Mouse (Mus musculus): Measurements from ENCODE around the gene Mad2l2. TPM values are rescaled to one million over a fixed set of nuclear protein-coding genes. Genes with fewer than 3 reads are reported as not detected.

Mad2l2 gene
- polyA plus RNA-seq, 1 experiment from 2014 or later = 44.7 TPM

GRCm38 (mm10) chr4:148087091-148087906 lies 42.9 kb upstream of the Mad2l2 start:
- 4% methylated on average over 30 of the region's 30 CpGs for WGBS
- peak; percentile 52 for DNase-seq (ENCODE audit: low spot score)
- peaks cover 48% of the 10 kb centered on the region for H3K4me1 ChIP-seq (replicated peaks; ENCODE audit: control insufficient read depth, insufficient read depth, low read length)

DNA sequence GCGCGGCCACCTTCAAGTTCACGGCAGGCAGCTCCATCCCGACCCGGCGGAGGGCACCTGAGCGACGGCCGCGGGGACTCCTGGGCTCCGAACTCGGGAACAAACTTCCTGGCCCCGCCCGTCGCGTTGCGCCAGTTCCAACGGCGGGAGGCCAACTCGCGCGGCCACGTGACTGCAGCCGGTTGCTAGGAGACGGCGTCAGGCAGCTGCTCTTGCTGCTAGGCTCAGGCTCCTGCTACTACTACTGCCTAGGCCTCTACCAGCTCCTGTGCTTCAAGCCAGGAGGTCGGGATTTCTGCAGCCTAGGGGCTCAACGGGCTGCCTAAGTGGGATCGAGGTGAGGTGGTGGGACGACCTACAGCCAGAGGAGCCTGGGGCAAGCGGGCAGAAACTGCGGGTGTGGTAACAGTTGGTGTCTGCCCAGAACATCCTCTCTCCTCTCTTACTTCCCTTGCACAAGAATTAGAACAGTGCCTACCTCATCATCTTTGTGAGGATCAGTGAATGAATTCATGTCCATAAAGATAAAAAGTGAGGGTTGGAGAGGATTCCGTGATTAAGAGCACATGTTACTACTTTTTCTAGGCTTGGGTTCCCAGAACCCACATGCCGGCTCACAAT lies 42.2 kb upstream of the Mad2l2 start, which contains the start of gene Agtrap:
Gene Agtrap (minus strand): TSS at position 125 of the 621 bp plus-strand sequence.
- peak; percentile 84 for DNase-seq (ENCODE audit: low spot score)
- 0 out of 2 replicates have a peak, but pooled peaks cover 2% of the 10 kb centered on the region for H3K36me3 ChIP-seq (ENCODE audit: control insufficient read depth, insufficient read depth, low read length)
- H3K4me2 ChIP-seq = peak within 1 kb of the TSS; percentile 86
- H3K27ac ChIP-seq (ENCODE audit: low read depth, low read length) = peak within 1 kb of the TSS; percentile 65
- H3K27me3 ChIP-seq (replicated peaks; ENCODE audit: control insufficient read depth, insufficient read depth, low read length) = no peaks in the 10 kb centered on the region
- peak within 1 kb of the TSS; percentile 84 for H3K4me3 ChIP-seq (ENCODE audit: low read depth, low read length)
- ATAC-seq (replicated peaks; ENCODE audit: low FRiP score) = peak; percentile 85
- H3K9ac ChIP-seq (ENCODE audit: low read depth, low read length) = peak within 1 kb of the TSS; percentile 89
- 8% methylated on average over 34 of the region's 34 CpGs for WGBS
- no peaks in the 10 kb centered on the region for H3K9me3 ChIP-seq (ENCODE audit: control insufficient read depth, low read length)
- H3K4me1 ChIP-seq (replicated peaks; ENCODE audit: control insufficient read depth, insufficient read depth, low read length) = peaks cover 41% of the 10 kb centered on the region

More at GRCm38 (mm10) chr4:148087091-148087906, 42.9 kb upstream of the Mad2l2 start:
- peak overlapping the region; percentile 86 for H3K4me2 ChIP-seq
- H3K4me3 ChIP-seq (ENCODE audit: low read depth, low read length) = peak overlapping the region; percentile 84
- H3K36me3 ChIP-seq (ENCODE audit: control insufficient read depth, insufficient read depth, low read length) = 0 out of 2 replicates have a peak, but pooled peaks cover 2% of the 10 kb centered on the region
- ATAC-seq (replicated peaks; ENCODE audit: low FRiP score) = peak; percentile 27
- H3K27ac ChIP-seq (ENCODE audit: low read depth, low read length) = peak overlapping the region; percentile 65
- peak overlapping the region; percentile 89 for H3K9ac ChIP-seq (ENCODE audit: low read depth, low read length)
- no peaks in the 10 kb centered on the region for H3K27me3 ChIP-seq (replicated peaks; ENCODE audit: control insufficient read depth, insufficient read depth, low read length)
- H3K9me3 ChIP-seq (ENCODE audit: control insufficient read depth, low read length) = no peaks in the 10 kb centered on the region

GRCm38 (mm10) chr4:148089166-148089565 lies 41.0 kb upstream of the Mad2l2 start:
- H3K4me3 ChIP-seq (ENCODE audit: low read depth, low read length) = no peak overlapping the region
- 81% methylated on average over 4 of the region's 4 CpGs for WGBS
- ATAC-seq (replicated peaks; ENCODE audit: low FRiP score) (no peak), DNase-seq (ENCODE audit: low spot score) (no peak)
- no peaks in the 10 kb centered on the region for H3K9me3 ChIP-seq (ENCODE audit: control insufficient read depth, low read length)
- no peak overlapping the region for H3K4me2 ChIP-seq
- no peak overlapping the region for H3K9ac ChIP-seq (ENCODE audit: low read depth, low read length)
- H3K36me3 ChIP-seq (ENCODE audit: control insufficient read depth, insufficient read depth, low read length) = no peaks in the 10 kb centered on the region
- no peak overlapping the region for H3K27ac ChIP-seq (ENCODE audit: low read depth, low read length)
- no peaks in the 10 kb centered on the region for H3K27me3 ChIP-seq (replicated peaks; ENCODE audit: control insufficient read depth, insufficient read depth, low read length)
- H3K4me1 ChIP-seq (replicated peaks; ENCODE audit: control insufficient read depth, insufficient read depth, low read length) = peaks cover 30% of the 10 kb centered on the region

DNA sequence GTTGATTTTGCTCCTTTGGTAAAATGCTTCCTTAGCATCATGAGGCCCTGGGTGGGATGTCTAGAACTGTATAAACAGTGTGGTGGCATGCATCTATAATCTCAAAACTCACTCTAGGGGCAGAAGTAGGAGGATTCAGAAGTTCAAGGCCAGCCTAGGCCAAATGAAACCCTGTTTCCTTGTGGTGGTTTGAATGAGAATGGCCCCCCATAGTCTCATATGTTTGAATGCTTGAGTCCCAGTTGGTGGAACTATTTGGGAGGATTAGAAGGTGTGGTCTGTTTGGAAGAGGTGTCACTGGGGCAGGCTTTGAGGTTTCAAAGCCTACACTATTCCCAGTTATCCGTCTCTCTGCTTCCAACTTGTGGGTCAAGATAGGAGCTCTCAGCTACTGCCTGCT lies 39.0 kb upstream of the Mad2l2 start:
- Histone ChIP-seq H3K27me3 (replicated peaks; ENCODE audit: control insufficient read depth, insufficient read depth, low read length) (no peaks in the 10 kb centered on the region), H3K4me1 (replicated peaks; ENCODE audit: control insufficient read depth, insufficient read depth, low read length) (peaks cover 13% of the 10 kb centered on the region), H3K4me2 (no peak overlapping the region), H3K27ac (ENCODE audit: low read depth, low read length) (no peak overlapping the region), H3K4me3 (ENCODE audit: low read depth, low read length) (no peak overlapping the region), H3K9ac (ENCODE audit: low read depth, low read length) (no peak overlapping the region), H3K36me3 (ENCODE audit: control insufficient read depth, insufficient read depth, low read length) (no peaks in the 10 kb centered on the region), H3K9me3 (ENCODE audit: control insufficient read depth, low read length) (no peaks in the 10 kb centered on the region)
- WGBS = 86% methylated on average over 1 of the region's 1 CpGs
- ATAC-seq (replicated peaks; ENCODE audit: low FRiP score) (no peak), DNase-seq (ENCODE audit: low spot score) (no peak)

DNA sequence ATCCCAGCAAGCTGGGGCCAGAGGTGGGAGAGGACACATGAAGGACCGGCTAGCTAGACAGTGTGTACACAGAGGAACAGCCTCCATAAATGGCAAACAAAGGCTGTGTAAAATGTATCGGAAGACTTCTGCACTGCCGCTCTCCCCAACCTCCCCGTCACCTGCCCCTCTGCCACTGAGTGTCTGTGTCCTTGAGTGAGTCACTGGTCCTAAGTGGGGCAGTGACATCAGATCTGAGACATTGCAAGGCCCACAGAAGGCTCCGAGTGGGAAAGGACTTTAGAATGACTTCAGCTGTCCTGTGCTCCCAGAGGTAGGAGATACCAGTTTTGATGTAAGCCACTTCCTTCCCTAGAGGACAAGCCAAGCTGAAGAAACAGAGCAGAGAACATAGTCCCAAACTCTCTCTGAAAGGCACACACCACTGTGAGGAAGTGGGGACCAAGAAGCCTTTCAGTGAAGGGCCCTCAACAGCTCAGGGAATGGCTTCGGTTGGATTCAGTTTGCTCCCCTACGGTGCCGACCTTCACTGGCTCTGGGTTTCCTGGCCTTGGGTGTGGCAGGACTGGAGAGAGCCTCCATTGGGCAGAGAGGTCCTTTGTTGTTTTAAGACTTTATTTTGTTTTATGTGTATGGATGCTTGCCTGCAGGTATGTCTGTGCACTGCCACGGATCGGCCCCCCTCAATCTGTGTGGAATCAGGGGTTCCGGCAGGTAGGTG lies 37.5 kb upstream of the Mad2l2 start:
- Histone ChIP-seq H3K9ac (ENCODE audit: low read depth, low read length) (no peak overlapping the region), H3K4me1 (replicated peaks; ENCODE audit: control insufficient read depth, insufficient read depth, low read length) (0 out of 2 replicates have a peak, but pooled peaks cover 2% of the 10 kb centered on the region), H3K27me3 (replicated peaks; ENCODE audit: control insufficient read depth, insufficient read depth, low read length) (no peaks in the 10 kb centered on the region), H3K9me3 (ENCODE audit: control insufficient read depth, low read length) (no peaks in the 10 kb centered on the region), H3K4me2 (no peak overlapping the region), H3K27ac (ENCODE audit: low read depth, low read length) (no peak overlapping the region), H3K36me3 (ENCODE audit: control insufficient read depth, insufficient read depth, low read length) (no peaks in the 10 kb centered on the region), H3K4me3 (ENCODE audit: low read depth, low read length) (no peak overlapping the region)
- ATAC-seq (replicated peaks; ENCODE audit: low FRiP score) (no peak), DNase-seq (ENCODE audit: low spot score) (no peak)
- 85% methylated on average over 11 of the region's 11 CpGs for WGBS

DNA sequence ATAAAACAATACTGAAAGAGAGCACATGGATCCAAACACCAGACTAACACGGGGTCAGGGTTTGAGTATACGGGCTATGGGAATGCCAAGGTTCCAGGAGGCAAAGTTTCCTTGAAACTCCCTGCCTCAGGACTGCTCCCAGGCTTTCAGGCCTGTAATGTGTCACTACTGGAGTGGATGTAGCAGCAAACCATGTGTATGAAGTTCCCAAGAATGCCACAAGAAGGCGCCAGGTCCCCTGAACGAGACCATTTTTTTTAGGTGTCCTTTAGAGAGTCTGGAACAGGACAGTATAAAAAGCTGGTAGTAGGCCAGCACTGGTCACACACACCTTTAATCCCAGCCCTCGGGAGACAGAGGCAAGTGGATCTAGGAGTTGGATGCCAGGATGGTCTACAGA lies 36.0 kb upstream of the Mad2l2 start:
- H3K9ac ChIP-seq (ENCODE audit: low read depth, low read length) = no peak overlapping the region
- no peaks in the 10 kb centered on the region for H3K36me3 ChIP-seq (ENCODE audit: control insufficient read depth, insufficient read depth, low read length)
- no peaks in the 10 kb centered on the region for H3K9me3 ChIP-seq (ENCODE audit: control insufficient read depth, low read length)
- no peaks in the 10 kb centered on the region for H3K4me1 ChIP-seq (replicated peaks; ENCODE audit: control insufficient read depth, insufficient read depth, low read length)
- H3K27me3 ChIP-seq (replicated peaks; ENCODE audit: control insufficient read depth, insufficient read depth, low read length) = no peaks in the 10 kb centered on the region
- 79% methylated on average over 5 of the region's 5 CpGs for WGBS
- no peak for DNase-seq (ENCODE audit: low spot score)
- H3K27ac ChIP-seq (ENCODE audit: low read depth, low read length) = no peak overlapping the region
- ATAC-seq (replicated peaks; ENCODE audit: low FRiP score) = no peak
- no peak overlapping the region for H3K4me3 ChIP-seq (ENCODE audit: low read depth, low read length)
- H3K4me2 ChIP-seq = no peak overlapping the region

- Histone ChIP-seq H3K9me3 (ENCODE audit: control insufficient read depth, low read length) (no peaks in the 10 kb centered on the region), H3K27me3 (replicated peaks; ENCODE audit: control insufficient read depth, insufficient read depth, low read length) (no peaks in the 10 kb centered on the region), H3K36me3 (ENCODE audit: control insufficient read depth, insufficient read depth, low read length) (no peaks in the 10 kb centered on the region), H3K4me3 (ENCODE audit: low read depth, low read length) (no peak overlapping the region), H3K27ac (ENCODE audit: low read depth, low read length) (no peak overlapping the region), H3K4me2 (no peak overlapping the region), H3K9ac (ENCODE audit: low read depth, low read length) (no peak overlapping the region), H3K4me1 (replicated peaks; ENCODE audit: control insufficient read depth, insufficient read depth, low read length) (no peaks in the 10 kb centered on the region)
- WGBS = 76% methylated on average over 4 of the region's 4 CpGs
- DNase-seq (ENCODE audit: low spot score) = no peak
- ATAC-seq (replicated peaks; ENCODE audit: low FRiP score) = no peak
Measured at GRCm38 (mm10) chr4:148095081-148095480, 35.1 kb upstream of the Mad2l2 start.

- Histone ChIP-seq H3K9ac (ENCODE audit: low read depth, low read length) (no peak overlapping the region), H3K36me3 (ENCODE audit: control insufficient read depth, insufficient read depth, low read length) (no peaks in the 10 kb centered on the region), H3K27ac (ENCODE audit: low read depth, low read length) (no peak overlapping the region), H3K4me1 (replicated peaks; ENCODE audit: control insufficient read depth, insufficient read depth, low read length) (no peaks in the 10 kb centered on the region), H3K4me2 (no peak overlapping the region), H3K27me3 (replicated peaks; ENCODE audit: control insufficient read depth, insufficient read depth, low read length) (no peaks in the 10 kb centered on the region), H3K9me3 (ENCODE audit: control insufficient read depth, low read length) (no peaks in the 10 kb centered on the region), H3K4me3 (ENCODE audit: low read depth, low read length) (no peak overlapping the region)
- ATAC-seq (replicated peaks; ENCODE audit: low FRiP score) (no peak), DNase-seq (ENCODE audit: low spot score) (no peak)
- WGBS = 88% methylated on average over 2 of the region's 2 CpGs
Measured at GRCm38 (mm10) chr4:148097936-148098335, 32.2 kb upstream of the Mad2l2 start.
